Mouse (Mus musculus): ENCODE data around the gene Gm11627.

DNA sequence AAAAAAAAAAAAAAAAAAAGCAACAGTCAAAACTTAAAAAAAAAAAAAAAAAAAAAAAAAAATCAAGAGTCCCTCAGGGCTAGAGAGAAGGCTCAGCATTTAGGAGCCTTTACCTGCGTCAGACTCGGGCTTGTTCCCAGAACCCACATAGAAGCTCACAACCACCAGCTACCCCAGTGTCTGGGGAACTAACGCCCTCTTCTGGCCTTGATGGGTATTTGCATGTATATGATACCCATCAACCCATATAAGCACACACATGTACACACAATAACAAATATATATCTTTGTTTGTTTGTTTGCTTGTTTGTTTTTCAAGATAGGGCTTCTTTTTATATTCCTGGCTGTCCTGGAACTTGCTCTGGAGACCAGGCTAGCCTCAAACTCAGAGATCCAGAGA, 8.3 kb upstream of the Gm11627 start:
- TF ChIP-seq GATA1 (IDR thresholded peaks at IDR 0.05; ENCODE audit: low read length) (no peak), TAL1 (IDR thresholded peaks at IDR 0.05; ENCODE audit: low read length) (no peak)

Measured in erythroblast, embryonic 14.5 days (primary cell).